Mouse (Mus musculus) liver, embryonic 14.5 days (tissue): ENCODE measurements around the gene Relt.

Source experiments
- CTCF ChIP-seq: IDR thresholded peaks from 2 replicates; pipeline ENCODE4 v1.5.1; 2016; ENCODE audit warnings: antibody characterized with exemption, low read depth, control low read depth
- EP300 ChIP-seq: IDR thresholded peaks from 2 replicates; pipeline ENCODE4 v1.6.1; 2016; ENCODE audit warnings: antibody characterized with exemption, low read depth

DNA sequence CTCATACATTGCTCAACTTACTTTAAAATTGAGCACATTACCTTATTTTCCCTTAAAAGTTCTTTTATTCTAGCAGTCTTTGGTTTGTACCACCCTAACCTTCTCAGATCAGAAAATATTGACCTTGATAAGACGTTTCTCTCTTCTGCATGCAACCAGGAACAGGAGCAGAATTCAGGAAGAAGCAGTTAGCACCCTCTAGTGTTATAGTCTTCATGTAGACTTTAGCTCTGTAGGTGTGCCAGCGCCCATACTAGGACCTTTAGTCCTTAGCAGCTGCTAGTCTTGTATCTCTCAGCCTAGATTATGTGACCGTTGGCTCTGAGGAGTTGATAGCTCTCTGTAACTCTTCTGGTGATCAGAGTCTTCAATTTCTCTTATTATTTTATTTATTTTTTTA, 64.4 kb downstream of the Relt start:
- TF ChIP-seq CTCF: peak; percentile 59
- TF ChIP-seq EP300: no peak
